Mouse (Mus musculus) right cerebral cortex, adult 2 months (tissue): ENCODE measurements around the gene Atg10.

ENCODE experiments used
- DNase-seq, 2 experiments: peaks; one replicate each; pipeline ENCODE4 v3.0.0; 2021 to 2022; ENCODE audit warnings: low spot score in 2 of 2

Gene Atg10

DNA sequence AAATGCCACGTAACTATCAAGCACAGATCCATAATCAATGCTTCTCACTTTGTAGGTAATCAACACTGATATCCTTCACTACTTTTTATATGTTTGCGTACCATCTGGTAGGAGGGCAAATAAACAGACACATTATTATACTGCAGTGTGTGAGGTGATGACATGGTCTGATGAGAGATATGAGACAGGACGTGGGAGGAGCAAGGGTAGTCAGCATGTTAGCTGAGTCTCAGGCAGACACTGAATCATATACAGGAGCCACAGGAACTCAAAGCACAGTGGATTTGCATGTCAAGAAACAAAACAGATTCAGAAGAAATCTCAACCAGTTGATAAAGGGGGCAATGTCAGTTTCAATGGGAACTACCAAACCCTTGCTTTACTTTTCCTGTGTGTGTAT lies 185.7 kb downstream of the Atg10 start:
- DNase-seq = no peak

DNA sequence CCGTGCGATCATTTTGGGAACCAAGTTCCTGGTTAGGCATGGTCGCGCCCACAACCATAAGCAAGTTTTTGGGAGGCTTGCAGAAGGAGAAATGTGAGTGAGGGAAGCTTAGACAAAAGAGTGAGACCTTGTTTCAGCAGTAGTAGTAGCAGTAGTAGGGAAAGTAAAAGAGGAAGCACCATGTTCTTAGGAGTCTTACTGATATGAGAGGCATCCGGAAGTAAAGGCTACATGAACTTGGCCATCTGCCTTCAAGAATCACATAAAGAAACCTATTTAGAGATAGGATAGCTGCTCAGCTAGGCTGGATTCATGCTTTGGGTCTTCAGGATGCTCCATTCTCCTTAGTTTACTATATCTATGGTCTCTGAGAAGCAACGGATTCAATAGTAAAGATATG lies 186.4 kb downstream of the Atg10 start:
- DNase-seq = no peak

DNA sequence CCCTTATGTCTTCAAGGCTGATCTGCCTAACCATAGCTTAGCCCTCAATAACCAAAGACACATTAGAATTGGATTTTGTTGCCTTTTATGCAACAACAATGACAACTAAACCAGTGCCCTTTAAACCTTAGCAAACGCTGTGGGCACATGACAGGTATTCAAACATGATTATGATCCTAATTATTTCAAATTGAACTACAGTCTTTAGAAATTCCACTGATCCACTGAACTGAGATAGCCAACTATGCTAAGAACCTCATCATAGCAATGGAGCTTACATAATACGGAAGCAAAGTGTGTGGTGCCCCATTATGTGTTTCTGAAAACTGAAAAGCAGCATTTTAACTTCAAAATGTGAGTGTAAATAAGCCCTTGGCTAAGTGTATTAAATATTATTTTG lies 191.9 kb downstream of the Atg10 start:
- no peak for DNase-seq

DNA sequence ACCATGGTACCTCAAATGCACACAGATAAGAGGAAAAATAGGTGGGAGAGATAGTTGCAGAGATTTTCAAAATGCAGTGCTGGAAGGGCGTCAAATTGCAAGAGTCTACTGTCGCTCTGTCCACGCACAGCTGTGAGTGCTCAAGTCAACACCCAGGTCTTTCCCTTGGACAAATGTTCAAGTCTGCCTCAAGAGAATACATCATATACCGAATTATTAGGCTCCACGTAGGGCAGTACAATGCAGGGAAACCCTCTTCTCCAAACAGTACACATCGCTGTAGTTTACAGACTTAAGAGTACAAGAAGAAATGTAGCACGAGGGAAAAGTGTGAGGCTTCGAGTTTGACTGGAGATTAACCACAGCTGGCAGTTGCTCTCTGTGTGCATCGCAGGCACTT lies 200.3 kb downstream of the Atg10 start:
- DNase-seq = no peak

DNA sequence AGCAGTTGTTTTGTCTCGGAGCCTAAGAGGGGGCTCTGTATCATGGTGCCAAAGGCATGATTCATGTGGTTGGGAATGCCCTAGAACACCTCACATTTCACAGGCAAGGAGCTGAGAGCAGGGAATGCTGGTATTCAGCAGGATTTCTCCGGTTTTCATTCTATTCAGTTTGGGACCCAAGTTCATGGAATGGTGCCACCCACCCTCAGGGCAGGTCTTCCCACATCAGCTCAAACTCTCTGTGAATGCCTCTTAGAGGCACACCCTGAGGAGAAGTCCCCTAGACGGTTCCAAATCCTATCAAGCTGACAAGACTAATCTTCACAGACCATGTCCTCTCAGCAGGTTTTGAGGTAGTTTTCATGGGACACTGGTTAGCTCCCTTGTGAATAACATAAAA lies 211.9 kb downstream of the Atg10 start:
- no peak for DNase-seq

DNA sequence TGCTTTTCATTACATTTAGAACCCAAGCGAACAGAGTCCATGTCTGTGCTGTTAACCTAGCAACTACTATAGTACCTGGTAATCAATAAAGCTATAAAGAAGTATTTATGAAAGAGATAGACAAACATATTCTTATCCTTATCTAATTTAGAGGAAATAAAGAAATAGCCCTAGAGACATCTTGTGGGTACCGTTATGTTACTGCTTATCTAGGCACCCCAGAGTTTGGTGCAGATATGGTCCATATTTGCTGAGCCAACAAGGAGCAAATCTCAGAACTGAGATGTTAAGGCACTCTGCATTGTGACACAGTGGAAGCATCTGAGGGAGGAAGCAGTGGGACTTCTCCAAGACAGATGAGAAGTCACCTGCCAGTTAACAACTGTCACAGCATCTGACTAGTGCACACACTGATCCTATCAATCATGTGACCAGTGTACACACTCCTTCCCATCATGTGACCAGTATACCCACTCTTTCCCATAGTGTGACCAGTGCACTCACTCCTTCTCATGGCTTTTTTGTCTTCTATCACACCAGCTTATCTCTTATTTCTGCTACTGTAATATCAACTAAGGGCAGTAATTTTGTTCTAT lies 228.6 kb downstream of the Atg10 start:
- no peak for DNase-seq

DNA sequence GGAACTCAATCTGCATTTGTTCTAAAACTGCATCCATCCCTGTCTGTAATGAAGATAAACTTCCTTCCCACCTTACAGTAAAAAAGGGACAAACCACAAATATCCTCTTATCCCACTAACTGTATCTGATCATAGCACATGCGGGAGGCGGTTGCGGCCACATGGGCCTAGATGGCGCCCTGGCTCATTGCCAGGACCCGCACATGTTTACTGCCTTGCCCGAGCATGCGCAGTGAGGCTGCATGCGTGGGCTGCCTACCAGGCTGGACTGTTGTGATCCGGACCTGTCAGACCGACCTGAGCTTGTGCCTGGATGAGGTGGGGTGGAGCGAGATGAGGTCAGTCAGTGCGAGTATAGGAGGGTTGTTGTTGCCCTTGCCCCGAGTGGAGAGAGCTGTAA lies 230.2 kb downstream of the Atg10 start:
- peak; percentile 18 to 34 for DNase-seq

DNA sequence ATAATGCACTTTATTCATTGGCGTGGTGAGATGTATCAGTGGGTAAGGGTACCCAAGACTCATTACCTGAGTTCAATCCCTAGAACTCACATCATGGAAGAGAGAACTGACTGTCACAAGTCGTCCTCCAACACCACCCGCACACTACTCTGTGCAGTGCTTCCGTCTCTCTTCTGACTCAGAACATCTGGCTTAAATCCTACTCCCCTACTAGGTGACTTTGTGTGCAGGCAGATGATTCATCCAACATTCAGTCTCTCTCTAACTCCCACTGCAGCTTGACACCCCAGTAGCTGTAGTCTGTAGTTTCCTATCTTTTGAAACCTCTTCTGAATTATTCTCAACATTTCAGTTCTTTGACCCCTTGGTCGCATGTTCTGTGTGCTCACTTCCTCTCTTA lies 230.8 kb downstream of the Atg10 start:
- peak; percentile 37 to 39 for DNase-seq

DNA sequence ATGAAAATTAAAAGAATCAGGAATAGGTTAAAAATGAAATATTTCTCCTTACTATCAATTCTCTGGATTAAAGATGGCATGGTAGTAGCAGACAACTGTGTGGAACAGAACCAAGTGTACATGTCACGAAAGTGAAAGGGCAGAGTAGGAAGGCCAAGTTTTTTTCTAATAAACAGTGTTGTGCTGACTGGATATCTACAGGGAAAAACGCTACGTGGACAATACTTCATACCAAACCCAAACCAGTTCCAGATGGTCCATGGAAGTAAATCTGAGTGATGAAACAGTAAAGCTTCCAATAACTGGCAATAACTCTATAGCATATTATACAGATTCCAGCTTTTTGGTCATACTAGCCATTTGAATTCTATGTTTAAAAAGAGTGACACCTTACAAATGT lies 235.5 kb downstream of the Atg10 start:
- DNase-seq = no peak

DNA sequence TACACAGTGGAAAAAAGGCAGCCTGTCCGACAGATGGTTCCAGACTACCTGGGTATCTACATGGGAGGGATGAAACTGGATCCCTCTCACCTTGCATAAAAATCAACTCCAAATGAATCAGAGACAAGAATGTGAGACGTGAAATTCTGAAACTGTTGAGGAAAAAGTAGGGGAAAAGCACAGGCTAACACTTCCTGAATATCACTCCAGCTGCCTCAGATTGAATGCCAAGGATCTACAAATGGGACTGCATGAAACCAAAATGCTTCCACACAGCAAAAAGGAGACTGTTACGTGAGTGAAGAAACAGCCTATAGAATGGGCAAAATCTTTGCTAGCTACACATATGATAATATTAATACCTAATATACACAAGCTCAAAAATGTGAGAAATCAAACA lies 238.4 kb downstream of the Atg10 start:
- no peak for DNase-seq

DNA sequence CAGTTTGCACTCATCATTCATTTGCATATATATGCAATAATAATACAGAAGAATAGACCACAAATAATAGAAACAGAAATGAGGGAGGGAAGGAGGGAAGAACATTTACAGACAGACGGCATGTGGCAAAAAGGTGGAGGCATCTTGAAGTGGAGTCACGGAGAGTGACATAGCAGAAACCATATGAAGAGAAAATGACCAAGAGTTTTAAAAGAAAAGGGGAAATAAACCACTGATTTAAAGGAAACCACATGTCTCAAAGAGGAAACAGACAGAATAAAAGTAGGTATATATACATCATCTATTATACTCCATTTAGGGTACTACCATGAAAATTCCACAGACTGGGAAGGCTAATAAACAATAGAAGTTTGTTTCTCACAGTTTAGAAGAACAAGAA lies 239.7 kb downstream of the Atg10 start:
- DNase-seq = no peak

DNA sequence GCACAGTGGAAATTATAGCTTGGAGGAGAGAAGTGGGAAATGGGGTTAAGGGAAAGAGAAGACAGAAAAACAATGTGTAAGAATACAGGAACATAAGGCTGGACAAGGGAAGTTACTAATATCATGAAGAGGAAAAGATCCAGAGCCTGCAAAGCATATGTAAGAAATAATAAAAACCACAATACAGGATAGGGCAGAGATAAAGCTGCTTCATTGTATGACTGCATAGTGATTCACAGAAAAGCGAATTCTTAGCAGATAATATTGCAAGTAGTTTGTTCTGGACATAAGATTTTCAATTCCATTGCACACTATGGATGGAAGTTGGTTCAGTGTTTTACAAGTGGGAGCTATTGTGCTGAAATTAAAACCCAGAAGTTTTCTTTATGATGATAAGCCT lies 242.0 kb downstream of the Atg10 start:
- DNase-seq = no peak

DNA sequence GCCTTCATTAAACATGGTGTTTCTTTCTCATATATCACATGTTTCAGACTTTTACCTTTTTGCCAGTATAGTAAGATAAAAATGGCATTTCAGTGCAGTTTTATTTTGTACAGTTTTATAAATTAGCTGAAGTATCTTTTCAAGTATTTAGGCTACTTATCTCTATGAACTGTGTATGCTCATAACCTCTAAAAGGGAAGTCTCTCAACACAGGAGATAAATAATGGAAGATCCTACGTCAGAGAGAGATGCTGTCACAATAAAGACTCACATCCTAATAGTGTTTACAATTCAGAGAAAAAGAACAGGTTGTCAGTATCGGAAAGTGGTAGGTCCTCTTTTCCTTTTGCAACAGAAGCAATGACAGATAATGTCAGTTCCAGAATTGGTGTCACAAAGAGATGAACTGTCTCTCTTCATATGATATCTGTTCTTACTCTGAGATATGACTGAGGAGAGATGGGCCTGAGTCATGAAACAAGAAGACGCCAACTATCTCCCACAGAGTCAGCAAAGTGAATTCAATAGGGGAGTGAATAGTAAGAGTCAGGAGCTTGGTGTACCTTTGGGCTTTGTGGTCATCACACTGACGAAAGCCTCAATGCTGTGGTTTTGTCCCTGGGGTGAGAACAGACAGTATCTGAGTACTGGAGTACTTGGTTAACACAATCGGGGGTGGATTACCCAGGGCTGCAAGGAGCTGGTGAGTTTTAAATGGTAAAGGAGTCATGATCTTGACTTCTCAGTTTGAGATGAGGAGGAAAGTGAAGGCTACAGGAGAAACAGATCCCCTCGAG lies 242.7 kb downstream of the Atg10 start:
- DNase-seq = no peak

DNA sequence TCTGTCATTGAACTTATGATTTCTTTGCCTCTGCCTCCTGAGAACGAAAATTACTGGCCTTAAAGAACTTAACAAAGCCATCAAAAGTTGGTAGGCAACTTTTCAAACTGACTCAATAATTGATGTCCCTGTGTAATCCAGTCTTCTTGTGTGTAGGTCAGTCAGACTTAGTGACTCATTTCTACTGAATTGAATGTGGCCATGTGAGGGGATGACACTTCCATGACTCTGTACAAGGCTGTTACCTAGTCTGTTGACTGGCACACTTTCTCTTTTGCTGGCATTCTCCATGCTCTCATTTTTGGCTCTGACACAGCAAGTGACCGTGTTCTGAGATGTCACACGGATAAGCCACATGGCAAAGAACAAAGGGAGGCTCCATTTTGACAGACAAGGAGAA lies 246.7 kb downstream of the Atg10 start:
- DNase-seq = no peak

DNA sequence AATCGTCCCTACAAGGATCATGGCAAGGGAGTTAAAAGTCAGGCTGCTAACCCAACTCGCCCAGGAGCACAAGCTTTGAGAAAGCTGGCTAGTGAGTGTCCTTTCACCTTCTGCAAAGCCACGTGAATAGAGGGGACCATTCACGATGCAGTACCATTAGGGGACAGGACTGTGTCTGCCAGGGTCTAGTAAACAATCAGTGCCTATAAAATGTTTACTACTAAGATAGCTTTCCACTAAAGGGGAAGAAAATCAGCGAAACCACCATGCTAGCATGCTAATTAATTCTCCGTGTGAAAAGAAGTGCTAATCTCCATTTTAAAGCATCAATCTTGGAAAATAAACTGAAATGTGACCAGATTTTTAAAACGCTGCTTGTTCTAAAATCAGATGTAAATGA lies 250.4 kb downstream of the Atg10 start:
- DNase-seq = no peak

DNA sequence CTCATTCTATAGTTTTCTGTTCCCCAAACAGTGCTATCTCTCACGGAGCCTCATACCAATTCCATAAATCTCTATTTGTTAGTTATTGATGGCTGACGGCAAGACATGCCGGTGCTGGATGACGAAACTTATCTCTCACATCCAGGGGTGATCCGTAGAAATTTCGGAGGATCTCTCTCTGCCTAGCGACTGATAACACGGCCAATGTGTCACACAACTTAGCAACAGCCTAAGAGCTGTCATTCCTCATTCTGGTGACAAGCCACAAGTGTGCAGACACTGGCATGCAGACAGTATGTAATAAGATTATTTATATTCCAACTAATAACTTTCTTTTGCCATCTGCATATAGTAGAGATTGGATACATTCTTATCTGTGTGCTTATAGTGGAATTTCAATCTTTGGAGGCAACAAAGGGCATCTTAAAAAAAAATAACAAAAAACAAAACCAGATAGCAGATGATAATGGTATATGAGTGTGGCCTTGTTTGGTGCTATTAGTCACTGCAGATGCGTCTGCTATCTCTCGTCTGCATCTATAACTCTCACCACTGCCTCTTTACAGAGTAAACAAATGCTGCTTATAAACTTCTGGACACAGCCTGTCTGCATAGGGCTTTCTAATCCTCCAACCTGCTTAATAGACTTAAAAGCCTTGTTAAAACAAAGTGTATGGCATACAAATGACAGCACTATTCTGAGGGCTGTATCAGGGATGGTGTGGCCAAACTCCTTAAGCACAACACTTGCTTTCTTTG lies 253.3 kb downstream of the Atg10 start:
- DNase-seq = no peak

DNA sequence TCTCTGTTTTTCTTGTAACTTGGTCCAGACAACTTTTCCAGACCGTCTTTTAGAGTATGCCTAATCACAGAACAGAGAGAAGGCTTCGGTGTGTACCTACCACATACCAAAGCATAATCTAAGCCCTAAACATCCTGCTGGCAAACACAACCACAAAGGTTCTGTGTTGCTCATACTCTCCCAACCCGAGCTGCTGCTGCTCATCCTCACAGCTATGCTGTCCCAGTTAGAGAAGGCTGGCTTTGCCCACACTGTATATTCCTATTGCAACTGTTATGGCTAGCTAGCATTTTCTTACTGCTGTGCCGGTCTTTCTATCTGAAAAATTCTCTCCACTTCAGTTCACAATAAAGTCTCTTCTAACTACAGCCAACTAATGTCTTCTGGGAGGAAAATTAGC lies 254.8 kb downstream of the Atg10 start:
- DNase-seq = no peak

DNA sequence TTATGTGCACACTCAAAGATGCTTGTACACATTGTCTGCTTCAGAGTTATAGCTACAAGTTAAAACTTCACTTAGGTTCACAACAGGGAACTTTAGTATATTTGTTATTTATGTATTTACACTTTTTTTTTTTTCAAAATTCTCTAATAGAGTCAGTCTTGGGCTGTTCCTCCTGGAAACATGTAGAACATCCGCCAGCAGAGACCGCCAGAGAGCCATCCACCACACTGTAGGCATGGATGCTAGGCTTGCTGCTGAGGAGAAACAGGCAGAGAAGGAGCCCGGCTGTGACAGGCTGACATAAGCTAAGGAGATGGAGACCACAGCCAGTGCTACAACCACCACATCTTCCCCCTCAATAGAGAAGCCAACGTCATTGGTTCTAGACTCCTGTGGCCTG lies 256.3 kb downstream of the Atg10 start:
- peak; percentile 94 for DNase-seq

DNA sequence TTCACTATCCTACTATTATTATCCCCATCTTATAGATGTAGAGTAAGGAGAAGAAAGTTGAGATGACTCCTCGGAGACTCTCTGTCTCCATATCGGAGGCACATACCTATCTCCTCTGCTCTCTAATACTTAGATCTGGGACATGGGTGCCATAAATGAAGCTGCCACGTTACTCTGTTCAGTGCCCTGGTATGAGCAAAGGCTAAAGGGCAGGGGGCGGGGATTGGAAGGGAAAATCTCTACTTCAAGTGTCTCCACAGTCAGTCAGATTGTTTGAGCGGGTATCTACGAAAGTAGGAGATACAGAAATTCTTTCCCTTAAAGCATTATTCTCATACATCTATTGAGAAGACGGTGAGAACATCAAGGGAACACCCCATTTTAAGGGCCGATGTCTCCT lies 257.8 kb downstream of the Atg10 start:
- no peak for DNase-seq

DNA sequence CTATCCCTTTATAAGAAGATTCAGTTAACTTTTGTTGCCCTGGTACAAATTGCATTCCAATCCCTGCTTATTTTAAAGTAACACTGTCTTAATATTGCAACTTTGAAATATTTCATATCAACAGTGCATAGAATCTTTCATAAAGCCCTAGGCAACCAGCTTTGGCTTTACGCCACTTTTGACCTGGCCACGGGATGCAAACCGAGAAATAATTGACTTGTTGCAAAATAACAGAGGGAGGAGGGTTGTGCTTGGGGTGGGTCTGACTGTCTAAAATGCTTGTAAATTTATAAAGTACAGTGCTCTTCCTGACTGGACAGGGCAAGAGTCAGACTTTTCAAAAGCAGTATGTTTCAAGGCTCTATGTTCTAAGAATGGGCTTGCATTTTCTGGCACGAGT lies 259.3 kb downstream of the Atg10 start:
- DNase-seq = no peak

DNA sequence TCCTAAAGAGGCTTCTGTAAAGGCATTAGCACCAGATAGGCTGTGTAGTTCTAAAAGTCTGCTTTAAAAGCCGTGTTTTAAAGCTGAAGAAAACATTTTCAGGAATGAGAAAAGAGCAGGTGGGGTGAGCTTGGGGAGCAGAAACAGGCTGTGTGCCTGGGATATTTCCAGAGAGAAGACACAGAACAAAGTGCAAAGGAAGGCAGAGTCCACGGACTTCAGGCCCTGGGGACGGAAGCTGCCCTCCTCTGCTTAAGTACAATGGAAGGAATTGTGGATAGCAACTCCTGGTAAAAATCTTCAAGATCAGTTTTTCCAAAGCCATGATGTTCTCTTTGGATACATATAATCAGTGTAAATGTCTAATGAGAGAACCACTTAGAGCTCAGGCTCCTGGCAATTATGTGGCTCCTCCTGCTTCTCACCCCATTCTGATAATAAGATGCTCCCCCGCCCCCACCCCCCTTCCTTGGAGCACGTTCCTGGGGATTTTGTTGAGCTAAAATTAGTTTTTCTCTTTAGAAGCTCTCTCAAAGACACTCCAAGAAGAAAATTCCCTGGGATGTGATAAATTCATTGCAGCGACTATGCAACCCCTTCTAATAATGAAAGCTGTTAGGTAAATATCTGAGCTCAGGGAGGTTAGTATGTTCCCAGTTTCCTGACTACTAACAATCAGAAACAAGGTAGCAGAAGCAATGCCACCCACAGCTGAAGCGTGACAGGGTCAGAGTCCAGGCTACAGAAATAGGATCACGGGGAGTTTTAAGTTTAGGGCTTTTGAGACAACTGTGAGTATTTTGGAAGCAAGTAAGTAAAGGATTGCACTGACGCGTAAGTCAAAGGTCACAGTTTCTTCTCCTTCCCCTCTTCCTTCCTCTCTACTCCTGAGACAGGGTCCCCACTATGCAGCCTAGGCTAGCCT lies 260.7 kb downstream of the Atg10 start:
- DNase-seq = no peak

DNA sequence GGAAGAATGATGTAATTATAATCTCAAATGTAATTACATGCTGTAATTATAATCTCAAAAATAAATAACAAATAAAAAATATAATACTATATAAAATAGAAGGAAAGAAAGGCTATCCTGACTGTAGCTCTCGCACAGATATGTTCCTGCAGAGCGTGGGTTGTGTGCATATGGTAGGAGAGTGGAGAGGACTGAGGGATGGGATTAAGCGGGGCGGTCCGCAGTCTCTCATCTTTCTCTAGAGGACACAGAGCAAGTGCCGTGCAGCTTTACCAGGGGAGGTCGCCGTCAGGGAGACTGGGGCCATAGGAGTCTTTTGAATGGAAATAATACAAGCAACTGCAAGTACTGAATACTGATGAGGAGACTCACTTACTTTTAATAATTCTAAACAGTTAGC lies 263.2 kb downstream of the Atg10 start:
- no peak for DNase-seq
